In genomic region chr16:24788973-24789372, GRCm38 (mm10) we compare ENCODE assay signal across 24 mouse cellular contexts.
"Had no signal": no experiment of that assay in that cellular context is flagged by ENCODE, and none has a peak within 500 bp of the region (broad histone marks: within the 10 kb centered on the region; RNA-seq: fewer than 3 reads in every experiment).

No protein-coding gene starts in this region.

- H3K4me2 ChIP-seq: heart, embryonic 13.5 days; heart, embryonic 15.5 days; hindbrain, embryonic 13.5 days; hindbrain, embryonic 15.5 days; kidney, embryonic 15.5 days; limb, embryonic 13.5 days; limb, embryonic 15.5 days; liver, embryonic 12.5 days had no signal

- H3K27me3 ChIP-seq: heart, embryonic 13.5 days; heart, embryonic 15.5 days; hindbrain, embryonic 13.5 days; hindbrain, embryonic 15.5 days; kidney, embryonic 15.5 days; limb, embryonic 13.5 days; limb, embryonic 15.5 days; liver, embryonic 12.5 days had no signal

- H3K36me3 ChIP-seq: heart, embryonic 10.5 days; heart, embryonic 13.5 days; heart, embryonic 15.5 days; hindbrain, embryonic 13.5 days; hindbrain, embryonic 15.5 days; kidney, embryonic 15.5 days; limb, embryonic 13.5 days; limb, embryonic 15.5 days; liver, embryonic 12.5 days had no signal

- H3K27ac ChIP-seq: heart, embryonic 10.5 days; heart, embryonic 13.5 days; heart, embryonic 15.5 days; hindbrain, embryonic 13.5 days; hindbrain, embryonic 15.5 days; hindbrain, postnatal 0 days; kidney, embryonic 15.5 days; kidney, postnatal 0 days; limb, embryonic 13.5 days; limb, embryonic 15.5 days; liver, embryonic 12.5 days; liver, embryonic 14.5 days had no signal

- H3K4me3 ChIP-seq: heart, embryonic 10.5 days; heart, embryonic 13.5 days; heart, embryonic 15.5 days; hindbrain, embryonic 13.5 days; hindbrain, embryonic 15.5 days; kidney, embryonic 15.5 days; limb, embryonic 13.5 days; limb, embryonic 15.5 days; liver, embryonic 12.5 days had no signal

- DNase-seq: forebrain, postnatal 0 days; heart, adult 11 months; heart, postnatal 14 days; heart, postnatal 36 days; kidney, adult 11 months; kidney, adult 2 months; kidney, adult 9 months; kidney, postnatal 14 days; kidney, postnatal 36 days; layer of hippocampus, adult 9-11 months; layer of hippocampus, postnatal 36 days; left cerebral cortex, postnatal 4 days had no signal
